Mouse (Mus musculus) leukemia stem cell, adult 10-12 weeks (primary cell): ENCODE results near the gene Figla. TPM values are rescaled to one million over a fixed set of nuclear protein-coding genes. Genes with fewer than 3 reads are reported as not detected.

Experiments
- polyA plus RNA-seq: library from polyadenylated mRNA; stranded (reverse); fragments of >175 nt; gene quantifications from 2 replicates; pipeline ENCODE4 v1.2.3, GENCODE M21; 2012; ENCODE audit warnings: low replicate concordance

Gene Figla
- not detected in 2 replicates for polyA plus RNA-seq

GRCm38 (mm10) chr6:86015871-86016270 lies at the start of gene Figla:
TSS of gene Figla (plus strand) at chr6:86016171.

GRCm38 (mm10) chr6:86028601-86029322 lies 12.8 kb downstream of the Figla start, which contains the start of gene Add2:
TSS of gene Add2 (plus strand) at chr6:86028681.

Other genes starting within 250 kb of the Figla start
- not detected in 2 replicates for gene Nat8f6, start 195.2 kb upstream of the Figla start, polyA plus RNA-seq
- not detected in 2 replicates for gene Nat8f5, start 195.2 kb upstream of the Figla start, polyA plus RNA-seq
- gene Nat8, start 184.1 kb upstream of the Figla start, polyA plus RNA-seq = not detected in 2 replicates
- not detected in 2 replicates for gene Nat8f2, start 147.0 kb upstream of the Figla start, polyA plus RNA-seq
- 0.14 TPM in 1 of 2 replicates, not detected in the other for gene Nat8f4, start 111.3 kb upstream of the Figla start, polyA plus RNA-seq
- 4.3 and 7.6 TPM in 2 replicates for gene Tprkb, start 104.3 kb upstream of the Figla start, polyA plus RNA-seq
- gene Nat8f1, start 100.5 kb upstream of the Figla start, polyA plus RNA-seq = 1.5 TPM in 1 of 2 replicates, not detected in the other
- 18.3 and 66.5 TPM in 2 replicates for gene Dusp11, start 54.5 kb upstream of the Figla start, polyA plus RNA-seq
- 163 and 253 TPM in 2 replicates for gene Add2, start 12.5 kb downstream of the Figla start, polyA plus RNA-seq
- 5.0 and 10.1 TPM in 2 replicates for gene Tgfa, start 179.1 kb downstream of the Figla start, polyA plus RNA-seq